Mouse (Mus musculus): ENCODE results near the gene Hs3st3b1.

GRCm38 (mm10) chr11:63878616-63879015 is 43.5 kb downstream of the Hs3st3b1 start:
- TF ChIP-seq POLR2A (IDR thresholded peaks at IDR 0.05; ENCODE audit: control insufficient read depth, extremely low read depth, insufficient read depth, low read length, poor library complexity), result no peak
- no peak for TF ChIP-seq CTCF (IDR thresholded peaks at IDR 0.05; ENCODE audit: borderline replicate concordance, control insufficient read depth, extremely low read depth, insufficient read depth, low read length, poor library complexity)
